Mouse (Mus musculus) embryonic facial prominence, embryonic 10.5 days (tissue): ENCODE measurements around the gene Col8a2. TPM values are rescaled to one million over a fixed set of nuclear protein-coding genes. Genes with fewer than 3 reads are reported as not detected.

Source experiments
- DNase-seq: peaks from one replicate; pipeline ENCODE4 v3.0.0-alpha.2; 2017; ENCODE audit warnings: low spot score
- H3K27ac ChIP-seq: fragments of 300-500 bp; sonication (generic); replicated peaks from 2 replicates; pipeline ENCODE4 v1.5.1; 2016; ENCODE audit warnings: mild to moderate bottlenecking
- H3K27me3 ChIP-seq: fragments of 300-500 bp; sonication (generic); replicated peaks from 2 replicates; pipeline ENCODE4 v1.6.1; 2016; ENCODE audit warnings: low read depth, mild to moderate bottlenecking; ENCODE audit not compliant: poor library complexity, severe bottlenecking
- H3K36me3 ChIP-seq: fragments of 300-500 bp; sonication (generic); replicated peaks from 2 replicates; pipeline ENCODE4 v1.6.1; 2016; ENCODE audit warnings: mild to moderate bottlenecking, moderate library complexity
- H3K4me1 ChIP-seq: fragments of 300-500 bp; sonication (generic); 2 replicates; pipeline ENCODE4 v1.6.1; 2016
- H3K4me3 ChIP-seq: fragments of 300-500 bp; sonication (generic); 2 replicates; pipeline ENCODE4 v1.5.1; 2016; ENCODE audit warnings: mild to moderate bottlenecking, moderate library complexity
- H3K9me3 ChIP-seq: fragments of 300-500 bp; sonication (generic); 2 replicates; pipeline ENCODE4 v1.6.1; 2016; ENCODE audit warnings: mild to moderate bottlenecking
- WGBS: fragments of 180-500 bp; shearing (Covaris S2); methylation state at CpG from one replicate; pipeline ENCODE4 v1.1.7; 2016; 5-methylcytosine and 5-hydroxymethylcytosine counted together
- polyA plus RNA-seq: library from polyadenylated mRNA; unstranded; fragments of >200 nt; fragmentation: Nextera tagmentation; extraction: Ambion mirVana; gene quantifications from 2 replicates; pipeline ENCODE4 v1.2.1, GENCODE M21; 2016

Gene Col8a2
- polyA plus RNA-seq, 1 experiment from 2014 or later, result 11.2 TPM

GRCm38 (mm10) chr4:126254315-126255112 is 32.1 kb upstream of the Col8a2 start:
- no peaks in the 10 kb centered on the region for H3K9me3 ChIP-seq
- peaks cover 82% of the 10 kb centered on the region for H3K4me1 ChIP-seq
- peak overlapping the region; percentile 92 for H3K4me3 ChIP-seq
- peak; percentile 50 for DNase-seq
- peaks cover 34% of the 10 kb centered on the region for H3K36me3 ChIP-seq
- peak overlapping the region; percentile 97 for H3K27ac ChIP-seq
- no peaks in the 10 kb centered on the region for H3K27me3 ChIP-seq
- WGBS, result 21% methylated on average over 9 of the region's 9 CpGs

GRCm38 (mm10) chr4:126255113-126256001 is 31.2 kb upstream of the Col8a2 start:
- H3K4me1 ChIP-seq, result peaks cover 87% of the 10 kb centered on the region

GRCm38 (mm10) chr4:126256131-126256791 is 30.3 kb upstream of the Col8a2 start, which contains the start of gene Map7d1:
Gene Map7d1, minus strand, starts transcription at chr4:126256343.
- Histone ChIP-seq H3K27me3 (no peaks in the 10 kb centered on the region), H3K4me3 (peak within 1 kb of the TSS; percentile 92), H3K27ac (peak within 1 kb of the TSS; percentile 97), H3K9me3 (no peaks in the 10 kb centered on the region), H3K36me3 (peaks cover 18% of the 10 kb centered on the region), H3K4me1 (peaks cover 87% of the 10 kb centered on the region)
- peak; percentile 88 for DNase-seq
- under 1% methylated on average over 59 of the region's 59 CpGs for whole genome bisulfite sequencing

More at GRCm38 (mm10) chr4:126255113-126256001, 31.2 kb upstream of the Col8a2 start:
- no peaks in the 10 kb centered on the region for H3K9me3 ChIP-seq
- under 1% methylated on average over 50 of the region's 50 CpGs for WGBS
- H3K4me3 ChIP-seq, result peak overlapping the region; percentile 92
- no peaks in the 10 kb centered on the region for H3K27me3 ChIP-seq
- DNase-seq, result peak; percentile 73
- H3K27ac ChIP-seq, result peak overlapping the region; percentile 97
- H3K36me3 ChIP-seq, result peaks cover 27% of the 10 kb centered on the region

- Histone ChIP-seq H3K4me1 (peaks cover 87% of the 10 kb centered on the region), H3K27ac (peak overlapping the region; percentile 97), H3K27me3 (no peaks in the 10 kb centered on the region), H3K4me3 (peak overlapping the region; percentile 92), H3K9me3 (no peaks in the 10 kb centered on the region), H3K36me3 (peaks cover 8% of the 10 kb centered on the region)
- WGBS, result 2% methylated on average over 26 of the region's 26 CpGs
- DNase-seq, result peak; percentile 65
These were observed 29.4 kb upstream of the Col8a2 start for GRCm38 (mm10) chr4:126256967-126257881.

- Histone ChIP-seq H3K27me3 (no peaks in the 10 kb centered on the region), H3K36me3 (no peaks in the 10 kb centered on the region), H3K4me3 (peak overlapping the region; percentile 50), H3K9me3 (no peaks in the 10 kb centered on the region), H3K4me1 (peaks cover 81% of the 10 kb centered on the region), H3K27ac (peak overlapping the region; percentile 91)
- 20% methylated on average over 3 of the region's 3 CpGs for WGBS
- peak; percentile 35 for DNase-seq
These were observed 27.5 kb upstream of the Col8a2 start for GRCm38 (mm10) chr4:126259063-126259462.

- Histone ChIP-seq H3K4me1 (peaks cover 75% of the 10 kb centered on the region), H3K36me3 (no peaks in the 10 kb centered on the region), H3K27me3 (no peaks in the 10 kb centered on the region), H3K27ac (peak overlapping the region; percentile 91), H3K4me3 (peak overlapping the region; percentile 50), H3K9me3 (no peaks in the 10 kb centered on the region)
- peak; percentile 90 for DNase-seq
- WGBS, result under 1% methylated on average over 15 of the region's 15 CpGs
These were observed 27.0 kb upstream of the Col8a2 start for GRCm38 (mm10) chr4:126259523-126260160.

GRCm38 (mm10) chr4:126260520-126261201 is 25.9 kb upstream of the Col8a2 start:
- Histone ChIP-seq H3K9me3 (no peaks in the 10 kb centered on the region), H3K4me1 (peaks cover 68% of the 10 kb centered on the region), H3K4me3 (peak overlapping the region; percentile 50), H3K36me3 (0 out of 2 replicates have a peak, but pooled peaks cover 5% of the 10 kb centered on the region), H3K27me3 (no peaks in the 10 kb centered on the region), H3K27ac (peak overlapping the region; percentile 91)
- WGBS, result 2% methylated on average over 10 of the region's 10 CpGs
- peak; percentile 85 for DNase-seq

- no peak for DNase-seq
- Histone ChIP-seq H3K9me3 (no peaks in the 10 kb centered on the region), H3K27ac (peak overlapping the region; percentile 91), H3K27me3 (no peaks in the 10 kb centered on the region), H3K4me1 (peaks cover 68% of the 10 kb centered on the region), H3K4me3 (peak overlapping the region; percentile 50), H3K36me3 (0 out of 2 replicates have a peak, but pooled peaks cover 5% of the 10 kb centered on the region)
- WGBS, result 64% methylated on average over 6 of the region's 6 CpGs
These were observed 25.3 kb upstream of the Col8a2 start for GRCm38 (mm10) chr4:126261266-126261665.

- Histone ChIP-seq H3K27ac (peak overlapping the region; percentile 91), H3K9me3 (no peaks in the 10 kb centered on the region), H3K36me3 (0 out of 2 replicates have a peak, but pooled peaks cover 5% of the 10 kb centered on the region), H3K27me3 (no peaks in the 10 kb centered on the region), H3K4me1 (peaks cover 66% of the 10 kb centered on the region), H3K4me3 (peak overlapping the region; percentile 90)
- no peak for DNase-seq
- 50% methylated on average over 7 of the region's 7 CpGs for WGBS
These were observed 24.9 kb upstream of the Col8a2 start for GRCm38 (mm10) chr4:126261675-126262074.

GRCm38 (mm10) chr4:126262119-126262807 is 24.3 kb upstream of the Col8a2 start, which contains the start of gene Trappc3:
Gene Trappc3, plus strand, starts transcription at chr4:126262325.
- no peaks in the 10 kb centered on the region for H3K27me3 ChIP-seq
- no peaks in the 10 kb centered on the region for H3K9me3 ChIP-seq
- peak within 1 kb of the TSS; percentile 91 for H3K27ac ChIP-seq
- WGBS, result under 1% methylated on average over 46 of the region's 46 CpGs
- DNase-seq, result peak; percentile 99
- H3K36me3 ChIP-seq, result peaks cover 5% of the 10 kb centered on the region; the same call in 1 of the 2 replicates
- peaks cover 60% of the 10 kb centered on the region for H3K4me1 ChIP-seq
- peak within 1 kb of the TSS; percentile 90 for H3K4me3 ChIP-seq
